Mouse (Mus musculus) left cerebral cortex, adult 2 months (tissue): ENCODE measurements at regions not wholly inside any gene's neighbourhood (a gene's known extent, or its start where the extent isn't known, plus 50 kb on each side); places are given as distances from the start of the nearest gene placed in this dataset.

ENCODE experiments used
- DNase-seq, 2 experiments: peaks; one replicate each; pipeline ENCODE4 v3.0.0; 2021 to 2022; ENCODE audit warnings: low spot score in 2 of 2, mixed read lengths in 1 of 2; ENCODE audit errors: extremely low spot score in 1 of 2
- H3K27ac ChIP-seq: fragments of 200-600 bp; 2 replicates; pipeline ENCODE4 v1.8.1; 2022
- H3K4me3 ChIP-seq: fragments of 200-600 bp; 2 replicates; pipeline ENCODE4 v1.8.1; 2022
- CTCF ChIP-seq: fragments of 200-600 bp; IDR thresholded peaks from 2 replicates; pipeline ENCODE4 v1.8.1; 2022; ENCODE audit warnings: antibody characterized with exemption, mild to moderate bottlenecking, moderate library complexity
- intact Hi-C: fragments of 180-260 bp; cut with DNase I; formaldehyde crosslinking; loops from one replicate; pipeline ENCODE4 v1.15.1; 2025

GRCm38 (mm10) chr5:119387261-119387660 lies 283.2 kb upstream of the Tbx3 start:
- intact Hi-C loops = no loop called here
- no peak for TF ChIP-seq CTCF
- no peak for DNase-seq
- H3K4me3 ChIP-seq = no peak overlapping the region
- H3K27ac ChIP-seq = no peak overlapping the region

- no peak overlapping the region for H3K27ac ChIP-seq
- intact Hi-C loops = no loop called here
- no peak for TF ChIP-seq CTCF
- no peak for DNase-seq
- H3K4me3 ChIP-seq = no peak overlapping the region
Observed at GRCm38 (mm10) chr5:119388841-119389240, 281.6 kb upstream of the Tbx3 start.

GRCm38 (mm10) chr5:119389384-119389783 lies 281.1 kb upstream of the Tbx3 start:
- no peak for TF ChIP-seq CTCF
- no peak overlapping the region for H3K27ac ChIP-seq
- DNase-seq = no peak
- intact Hi-C loops = no loop called here
- H3K4me3 ChIP-seq = no peak overlapping the region

GRCm38 (mm10) chr5:119389857-119390256 lies 280.6 kb upstream of the Tbx3 start:
- peak in 1 of 2 experiments; percentile 47 for DNase-seq
- intact Hi-C loops = no loop called here
- Histone ChIP-seq H3K4me3 (no peak overlapping the region), H3K27ac (no peak overlapping the region)
- no peak for TF ChIP-seq CTCF

GRCm38 (mm10) chr5:119398475-119398874 lies 272.0 kb upstream of the Tbx3 start:
- no peak for TF ChIP-seq CTCF
- H3K27ac ChIP-seq = no peak overlapping the region
- no peak overlapping the region for H3K4me3 ChIP-seq
- no peak for DNase-seq
- intact Hi-C loops = no loop called here

- no peak overlapping the region for H3K4me3 ChIP-seq
- TF ChIP-seq CTCF = no peak
- intact Hi-C loops = no loop called here
- no peak overlapping the region for H3K27ac ChIP-seq
- no peak for DNase-seq
Observed at GRCm38 (mm10) chr5:119400223-119400935, 270.1 kb upstream of the Tbx3 start.

- no peak for TF ChIP-seq CTCF
- no peak for DNase-seq
- intact Hi-C loops = no loop called here
- H3K4me3 ChIP-seq = no peak overlapping the region
- no peak overlapping the region for H3K27ac ChIP-seq
Observed at GRCm38 (mm10) chr5:119401915-119402314, 268.6 kb upstream of the Tbx3 start.

- no peak for TF ChIP-seq CTCF
- intact Hi-C loops = no loop called here
- no peak overlapping the region for H3K27ac ChIP-seq
- H3K4me3 ChIP-seq = no peak overlapping the region
- no peak for DNase-seq
Observed at GRCm38 (mm10) chr5:119402651-119403050, 267.8 kb upstream of the Tbx3 start.

- DNase-seq = no peak
- Histone ChIP-seq H3K27ac (no peak overlapping the region), H3K4me3 (no peak overlapping the region)
- TF ChIP-seq CTCF = no peak
- intact Hi-C loops = no loop called here
Observed at GRCm38 (mm10) chr5:119410966-119411365, 259.5 kb upstream of the Tbx3 start.

- Histone ChIP-seq H3K27ac (no peak overlapping the region), H3K4me3 (no peak overlapping the region)
- DNase-seq = no peak
- no peak for TF ChIP-seq CTCF
- intact Hi-C loops = no loop called here
Observed at GRCm38 (mm10) chr5:119415835-119416234, 254.6 kb upstream of the Tbx3 start.

- intact Hi-C loops = no loop called here
- H3K27ac ChIP-seq = no peak overlapping the region
- TF ChIP-seq CTCF = no peak
- H3K4me3 ChIP-seq = no peak overlapping the region
- no peak for DNase-seq
Observed at GRCm38 (mm10) chr5:119418486-119418885, 252.0 kb upstream of the Tbx3 start.

GRCm38 (mm10) chr5:119427511-119428019 lies 242.9 kb upstream of the Tbx3 start:
- Histone ChIP-seq H3K4me3 (no peak overlapping the region), H3K27ac (no peak overlapping the region)
- intact Hi-C loops = no loop called here
- TF ChIP-seq CTCF = no peak
- DNase-seq = no peak

GRCm38 (mm10) chr5:119431271-119431756 lies 239.2 kb upstream of the Tbx3 start:
- intact Hi-C loops = no loop called here
- H3K4me3 ChIP-seq = no peak overlapping the region
- TF ChIP-seq CTCF = no peak
- no peak overlapping the region for H3K27ac ChIP-seq
- no peak for DNase-seq
